Mouse (Mus musculus): ENCODE results near the gene Abhd16a. TPM values are rescaled to one million over a fixed set of nuclear protein-coding genes. Genes with fewer than 3 reads are reported as not detected.

Abhd16a gene
- polyA plus RNA-seq, 3 experiments from 2014 or later, result 22.3 to 26.3 (median 25.6) TPM

DNA sequence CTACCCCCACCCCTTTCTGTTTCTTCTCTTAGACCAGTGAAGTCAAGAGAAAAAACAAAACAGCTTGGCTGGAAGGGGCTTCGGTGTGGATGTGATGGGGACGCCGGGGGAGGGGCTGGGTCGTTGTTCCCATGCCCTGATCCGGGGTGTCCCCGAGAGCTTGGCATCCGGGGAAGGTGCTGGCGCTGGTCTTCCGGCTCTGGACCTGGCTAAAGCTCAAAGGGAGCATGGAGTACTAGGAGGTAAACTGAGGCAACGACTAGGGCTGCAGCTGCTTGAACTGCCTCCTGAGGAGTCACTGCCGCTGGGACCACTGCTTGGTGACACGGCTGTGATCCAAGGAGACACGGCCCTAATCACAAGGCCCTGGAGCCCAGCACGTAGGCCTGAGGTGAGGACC, 29.0 kb upstream of the Abhd16a start:
- ATAC-seq, result no peak

DNA sequence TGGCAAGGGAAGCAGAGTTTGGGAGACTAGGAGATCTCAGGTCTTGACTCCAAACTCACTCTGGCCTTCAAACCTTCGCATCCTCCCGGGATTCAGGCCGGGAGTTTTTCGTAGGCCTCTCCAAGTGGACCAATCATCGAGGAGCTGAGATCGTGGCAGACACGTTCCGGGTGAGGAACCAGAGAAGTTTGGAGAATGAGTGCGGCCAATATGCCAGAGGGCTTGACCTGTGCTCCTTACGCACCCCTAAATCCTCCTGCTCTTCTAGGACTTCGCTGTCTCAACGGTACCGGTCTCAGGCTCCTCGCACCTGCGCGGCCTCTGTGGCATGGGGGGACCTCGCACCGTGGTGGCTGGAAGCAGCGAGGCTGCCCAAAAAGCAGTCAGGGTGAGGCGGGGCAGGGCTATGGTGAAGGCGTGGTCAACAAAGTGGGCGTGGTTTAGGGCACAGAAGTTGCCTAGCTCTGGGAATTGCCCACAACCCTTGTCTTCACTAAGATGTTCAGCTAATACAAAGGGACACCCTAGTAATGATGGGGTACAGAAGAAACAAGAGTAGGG, 28.2 kb upstream of the Abhd16a start:
- no peak for ATAC-seq

DNA sequence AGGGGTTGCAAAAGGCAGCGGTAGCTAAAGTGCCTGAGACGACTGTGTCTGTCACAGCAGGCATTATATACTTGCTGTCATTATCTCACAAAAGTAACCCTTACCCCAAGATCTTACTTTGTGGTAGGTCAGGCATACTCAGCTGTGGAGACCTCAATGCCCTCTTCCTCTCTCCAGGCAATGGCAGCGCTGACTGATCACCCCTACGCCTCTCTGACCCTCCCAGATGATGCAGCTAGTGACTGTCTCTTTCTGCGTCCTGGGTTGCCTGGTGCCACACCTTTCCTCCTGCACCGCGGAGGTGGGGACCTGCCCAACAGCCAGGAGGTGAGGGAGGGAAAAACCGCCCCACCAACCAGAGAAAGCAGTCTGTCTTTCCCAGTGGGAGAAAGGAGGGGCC, 27.8 kb upstream of the Abhd16a start:
- ATAC-seq, result no peak

DNA sequence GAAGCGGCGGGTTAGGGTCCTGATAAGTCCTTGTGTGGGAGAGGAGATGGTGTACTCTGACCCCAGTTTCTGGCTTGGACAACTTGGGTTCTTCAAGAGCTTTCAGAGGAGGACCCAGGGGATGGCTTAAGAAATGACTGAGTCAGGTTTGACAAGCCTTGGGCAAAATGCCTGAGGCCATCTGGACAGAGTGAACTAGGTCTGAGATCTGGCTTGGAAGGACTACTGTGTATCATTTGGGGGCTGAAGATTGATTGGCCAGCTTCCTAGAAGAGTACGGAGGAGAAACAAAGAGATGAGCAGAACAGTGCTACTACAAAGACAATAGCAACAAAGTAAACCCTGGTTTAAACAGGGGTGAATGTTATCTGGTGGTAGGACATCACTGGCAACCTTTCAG, 25.6 kb upstream of the Abhd16a start:
- ATAC-seq, result no peak

DNA sequence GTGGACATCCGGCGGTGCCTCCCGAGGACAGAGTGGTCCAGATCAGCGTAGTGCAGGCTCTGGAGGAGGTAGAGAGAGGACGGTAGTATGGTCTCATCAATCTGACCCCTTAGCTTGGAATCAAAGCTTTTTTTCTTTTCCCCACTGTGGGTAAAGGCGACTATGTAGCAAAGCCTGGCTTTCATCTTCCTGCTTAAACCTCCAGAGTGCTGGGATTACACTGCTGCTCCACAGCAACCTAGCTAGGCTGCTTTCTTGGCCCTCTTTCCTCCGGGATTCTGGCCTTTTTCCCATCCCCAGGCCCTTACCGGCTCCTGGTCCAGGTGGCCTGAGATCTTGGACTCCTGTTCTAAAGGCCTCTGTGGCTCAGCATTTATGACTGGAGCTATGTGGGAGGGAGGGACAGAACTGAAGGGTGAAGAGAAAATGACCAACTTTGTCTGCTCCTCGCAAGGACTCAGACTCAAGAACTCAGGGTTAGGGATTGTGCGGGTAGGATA, 24.6 kb upstream of the Abhd16a start:
- ATAC-seq, result no peak

DNA sequence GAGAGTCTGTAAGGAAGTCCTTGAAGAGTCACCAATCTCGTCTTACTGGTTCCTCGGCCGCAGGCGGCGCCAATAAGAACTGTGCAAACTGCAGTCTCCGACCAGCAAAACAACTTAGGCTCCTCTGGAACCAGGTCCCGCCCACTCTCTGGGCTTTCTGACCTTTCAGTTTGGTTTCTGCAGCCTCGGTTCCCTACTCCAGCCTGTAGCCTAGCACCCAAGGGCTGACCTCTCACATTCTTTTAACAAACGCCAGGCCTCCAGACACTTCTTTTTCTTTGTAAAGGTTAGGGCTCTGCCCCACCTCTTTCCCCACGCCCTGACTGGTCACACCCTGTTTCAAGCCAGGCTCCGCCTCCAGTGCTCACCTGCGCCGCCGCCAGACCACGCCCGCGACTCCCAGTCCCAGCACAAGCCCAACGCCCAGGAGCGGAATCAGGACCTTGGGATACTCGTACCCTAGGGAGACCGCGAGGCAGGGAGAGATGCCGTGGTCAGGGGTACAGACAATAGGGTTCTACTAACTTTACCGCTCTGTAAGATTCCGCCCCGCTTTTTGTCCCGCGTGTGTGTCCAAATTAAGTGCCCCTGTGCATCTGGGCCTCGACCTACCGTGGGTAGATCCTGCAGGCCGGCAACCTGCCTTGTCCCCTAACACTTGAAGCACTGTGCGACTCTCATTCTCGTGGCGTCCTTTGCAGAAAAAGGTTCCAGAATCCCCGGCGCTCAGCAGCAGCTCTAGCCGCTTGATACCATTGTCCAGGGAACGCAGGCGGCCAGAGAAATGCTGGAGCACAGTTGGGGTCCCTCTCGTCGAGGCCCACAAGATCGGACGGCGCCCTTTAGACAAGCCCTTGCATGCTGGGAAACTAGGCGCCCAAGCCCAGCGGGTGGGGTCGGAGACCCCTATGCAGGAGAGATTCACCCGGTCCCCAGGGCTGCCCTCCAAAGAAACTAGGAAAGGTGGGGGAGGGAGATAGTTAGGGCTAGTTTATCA, 23.8 kb upstream of the Abhd16a start, which contains the start of gene Ly6g6c:
TSS of gene Ly6g6c (plus strand) at position 438 of the 997 bp plus-strand sequence.
- no peak for ATAC-seq

DNA sequence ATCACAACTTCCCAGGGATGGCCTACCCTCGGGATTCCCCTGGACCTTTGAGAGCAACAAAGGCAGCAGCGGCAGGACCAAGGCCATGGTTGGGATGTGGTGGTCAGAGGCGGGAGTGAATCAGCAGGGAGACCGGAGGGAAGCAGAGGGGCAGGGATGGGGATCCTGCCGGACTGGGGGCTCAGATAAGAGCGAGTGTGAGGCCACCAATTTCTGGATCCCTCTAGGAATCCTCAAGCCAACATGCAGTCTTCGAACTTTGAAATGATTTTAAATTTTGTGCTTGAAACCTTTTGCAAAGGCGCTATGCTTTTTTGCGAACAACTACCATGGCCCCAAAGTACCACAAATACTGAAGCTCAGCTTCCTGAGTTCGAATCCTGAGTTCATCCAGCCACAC, 23.0 kb upstream of the Abhd16a start, which contains the start of gene Mpig6b:
TSS of gene Mpig6b (minus strand) at position 101 of the 400 bp plus-strand sequence.
- no peak for ATAC-seq

DNA sequence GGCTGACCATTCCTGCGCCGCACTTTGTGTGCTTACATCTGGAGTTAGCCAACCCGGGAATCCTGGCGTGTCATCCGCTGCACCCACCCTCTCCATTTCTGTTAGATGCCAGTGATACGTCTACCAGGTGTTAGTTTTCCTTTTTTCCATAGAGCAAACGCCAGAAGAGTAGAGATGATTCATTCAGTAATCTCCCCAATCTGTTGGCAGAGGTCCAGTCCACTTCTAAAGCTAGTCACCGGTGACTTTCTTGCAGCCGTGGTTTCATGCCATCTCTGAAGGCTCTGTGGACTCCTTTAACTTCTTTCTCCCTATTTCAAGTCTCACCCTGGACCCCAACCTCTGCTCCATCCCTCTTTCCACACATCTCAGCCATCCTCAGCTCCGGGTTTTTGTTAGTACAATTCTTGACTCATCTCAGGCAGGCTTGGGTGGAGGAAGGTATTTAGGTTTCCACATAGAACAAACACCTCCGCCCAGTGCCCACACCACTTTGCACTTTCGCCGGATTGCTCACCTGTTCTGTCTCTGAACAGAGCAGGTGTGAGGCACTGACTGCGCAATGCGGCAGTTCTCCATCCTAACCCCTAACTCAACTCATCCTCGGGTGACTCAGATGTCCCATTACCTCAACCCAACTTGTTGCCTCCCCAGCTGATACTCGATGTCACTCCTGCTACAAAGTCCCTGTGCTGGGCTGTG, 20.7 kb upstream of the Abhd16a start:
- no peak for ATAC-seq

DNA sequence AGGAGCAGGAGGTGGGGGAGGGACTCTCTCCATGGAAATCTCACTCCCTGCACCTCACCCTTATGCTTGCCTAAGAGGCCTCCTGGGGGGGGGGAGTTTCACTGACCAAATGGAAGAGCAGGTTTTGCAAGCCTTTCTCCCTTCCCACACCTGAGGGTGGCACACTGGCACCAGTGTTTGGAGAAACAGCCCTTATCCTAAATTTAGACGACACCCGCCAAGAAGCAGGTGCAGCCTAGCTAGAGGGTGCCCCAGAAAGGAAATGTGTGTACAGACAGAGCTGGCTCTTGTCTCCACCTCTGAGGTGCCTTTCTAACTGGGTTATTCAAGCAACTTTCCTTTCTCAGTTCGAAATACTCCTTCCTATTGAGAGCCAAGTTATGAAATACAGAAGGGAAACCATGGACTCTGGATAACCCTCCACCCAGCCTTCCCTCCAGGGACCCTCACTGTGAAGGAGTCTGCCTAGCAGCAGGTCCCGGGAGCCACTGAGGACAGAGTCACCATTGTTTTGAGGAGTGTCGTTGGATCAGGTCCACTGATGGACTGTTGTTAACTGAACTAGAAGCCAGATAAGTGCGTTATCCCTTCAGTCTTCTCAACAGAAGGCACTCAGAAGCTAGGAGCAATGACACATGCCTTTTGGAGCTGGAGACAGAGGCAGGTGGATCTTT, 18.4 kb upstream of the Abhd16a start:
- ATAC-seq, result no peak

DNA sequence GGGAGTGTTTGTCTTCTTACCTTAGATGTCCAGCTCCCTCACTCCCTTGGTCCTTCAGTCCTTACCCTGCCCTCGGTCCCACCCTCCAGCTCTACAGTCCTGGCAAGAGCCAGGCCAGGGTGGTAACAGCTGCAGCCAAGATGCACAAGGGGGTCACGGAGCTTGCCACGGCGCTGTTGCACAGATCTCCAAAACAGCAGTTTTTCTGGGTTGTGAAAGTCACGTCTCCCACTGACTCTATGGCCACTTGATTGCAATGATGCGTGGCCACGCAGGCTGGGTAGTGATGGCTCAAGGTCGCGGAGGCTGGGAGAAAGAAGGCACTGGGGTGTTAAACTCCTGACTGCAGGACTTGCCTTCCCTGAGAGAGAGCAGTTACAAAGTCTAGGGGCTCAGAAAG, 17.6 kb upstream of the Abhd16a start:
- no peak for ATAC-seq

DNA sequence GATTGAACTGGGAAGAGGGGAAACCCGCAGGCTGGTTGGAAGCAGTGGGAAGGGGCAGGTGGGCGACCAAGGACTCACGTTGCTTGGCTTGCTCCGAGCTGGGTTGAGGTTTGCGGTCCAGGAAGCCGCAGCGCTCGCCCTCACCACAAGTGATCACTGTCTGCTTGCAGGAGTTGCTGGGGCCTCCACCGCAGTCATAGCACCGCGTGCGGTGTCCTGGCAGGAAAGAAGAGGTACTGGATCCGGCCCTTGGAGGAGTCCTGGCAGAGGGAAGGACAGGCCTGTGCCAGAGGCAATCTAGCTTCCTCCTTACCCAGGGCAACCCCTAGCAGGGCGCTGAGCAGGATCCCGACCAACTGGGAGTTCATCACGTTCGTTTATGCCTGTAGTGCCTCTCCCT, 15.0 kb upstream of the Abhd16a start:
- no peak for ATAC-seq

DNA sequence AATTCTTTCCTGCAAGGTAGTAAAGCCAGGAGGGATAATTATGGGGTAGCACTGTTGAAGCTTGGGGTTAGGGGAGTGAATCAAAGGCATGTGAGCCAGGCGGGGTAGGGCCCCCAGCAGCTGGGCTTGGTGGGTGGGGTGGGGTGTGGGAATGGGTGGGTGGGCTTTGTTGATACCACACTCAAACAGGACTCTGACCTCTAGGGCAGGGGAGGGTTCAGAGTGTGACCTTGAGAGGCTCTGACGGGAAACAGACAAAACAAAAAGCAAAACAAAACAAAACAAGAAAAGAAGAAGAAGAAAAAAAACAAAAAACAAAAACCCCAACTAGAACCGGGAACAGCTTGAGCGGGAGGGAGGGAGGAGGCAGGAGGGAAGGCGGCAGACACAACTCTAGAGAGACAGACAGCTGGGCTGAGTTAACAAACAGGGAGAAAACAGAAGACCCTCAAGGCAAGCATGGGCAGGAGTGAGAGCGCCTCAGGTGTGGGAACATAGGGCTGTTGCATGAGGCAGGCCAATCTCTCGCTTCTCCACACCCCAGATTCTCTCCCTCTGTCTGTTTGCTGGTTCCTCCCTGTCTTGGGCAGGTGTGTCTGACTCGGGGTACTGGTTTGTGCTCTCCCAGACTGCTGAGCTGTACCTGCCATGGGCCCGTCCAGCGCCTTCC, 12.4 kb upstream of the Abhd16a start, which contains the start of gene Ly6g6e:
TSS of gene Ly6g6e (plus strand) at position 396 of the 670 bp plus-strand sequence.
- ATAC-seq, result no peak

DNA sequence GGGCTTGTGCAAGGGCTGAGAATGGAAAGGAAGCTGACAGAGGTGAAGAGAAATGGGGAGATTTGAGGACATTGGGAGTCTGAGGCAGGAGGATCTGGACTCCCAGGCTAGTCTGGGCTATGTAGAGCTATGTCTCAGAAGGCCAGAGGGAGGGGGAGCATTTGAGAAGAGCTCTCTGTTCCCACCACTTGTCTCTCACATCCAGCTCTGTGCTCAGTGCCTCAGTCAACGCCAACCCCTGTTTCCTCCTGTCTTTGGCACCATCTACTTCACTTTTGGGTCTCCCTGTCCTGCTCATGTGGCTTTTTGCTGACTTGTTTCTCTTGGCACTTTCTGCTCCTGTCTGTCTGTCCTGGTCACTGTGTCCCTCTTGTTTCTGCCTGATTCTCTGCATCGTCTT, 11.8 kb upstream of the Abhd16a start:
- ATAC-seq, result no peak

DNA sequence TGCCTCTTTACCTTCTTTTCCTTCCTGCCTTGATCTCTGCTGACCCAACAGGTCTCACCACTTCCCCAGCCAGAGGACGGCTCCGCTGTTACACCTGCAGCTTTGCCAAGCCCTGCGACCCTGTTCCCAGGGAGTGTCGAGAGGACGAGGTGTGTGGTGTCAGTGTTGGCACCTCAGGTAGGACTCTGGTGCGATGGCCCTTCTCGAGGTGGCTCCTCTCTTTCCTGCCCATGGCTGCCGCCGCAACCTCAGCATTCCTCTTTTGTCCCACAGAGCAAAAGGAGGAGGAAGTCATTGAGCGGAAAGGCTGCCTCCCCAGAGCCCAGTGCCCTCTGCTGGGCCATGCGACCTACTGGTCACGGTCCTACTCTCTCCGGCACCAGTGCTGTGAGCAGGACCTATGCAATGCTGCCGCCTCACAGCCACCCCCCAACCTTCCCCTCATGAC, 11.3 kb upstream of the Abhd16a start, which contains the start of gene Ly6g6d:
TSS of gene Ly6g6d (minus strand) at position 280 of the 448 bp plus-strand sequence.
- no peak for ATAC-seq

DNA sequence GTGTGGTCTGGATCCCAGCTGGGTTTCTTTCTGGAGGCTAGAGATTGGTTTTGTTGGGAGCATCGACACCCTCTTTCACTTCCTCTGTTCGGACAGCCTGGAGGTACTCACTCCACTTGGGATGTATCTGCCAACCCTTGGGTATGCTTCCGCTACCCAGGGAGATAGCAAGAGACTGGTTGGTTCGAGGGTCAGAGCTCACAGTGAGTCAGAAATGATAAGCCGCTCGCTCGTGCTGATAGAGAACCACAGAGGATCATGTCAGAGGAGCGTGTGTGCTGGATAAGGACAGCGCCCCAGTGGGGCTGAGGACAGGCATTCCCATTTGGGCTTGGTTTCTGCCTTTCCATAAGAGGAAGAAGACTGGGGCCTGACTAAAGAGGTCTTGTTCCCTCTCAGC, 9.3 kb upstream of the Abhd16a start:
- no peak for ATAC-seq

DNA sequence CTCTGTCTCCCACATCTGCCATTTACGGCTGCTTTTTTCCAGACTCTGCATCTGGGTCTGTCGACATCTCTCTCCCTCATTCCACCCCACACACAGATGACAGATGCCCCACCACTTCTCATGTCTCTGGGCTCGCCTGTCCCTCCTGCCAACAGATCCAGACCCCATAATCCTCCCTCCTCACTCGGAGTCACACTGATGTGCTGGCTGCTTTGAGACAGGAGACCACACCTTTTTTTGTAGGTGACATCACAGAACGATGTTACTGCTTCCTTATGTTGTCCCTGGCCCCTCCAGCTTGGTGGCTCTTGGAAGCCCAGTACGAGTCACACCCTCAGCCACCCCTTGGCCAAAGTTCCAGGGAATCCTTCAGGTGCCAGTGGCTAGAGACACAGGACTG, 8.8 kb upstream of the Abhd16a start:
- no peak for ATAC-seq

DNA sequence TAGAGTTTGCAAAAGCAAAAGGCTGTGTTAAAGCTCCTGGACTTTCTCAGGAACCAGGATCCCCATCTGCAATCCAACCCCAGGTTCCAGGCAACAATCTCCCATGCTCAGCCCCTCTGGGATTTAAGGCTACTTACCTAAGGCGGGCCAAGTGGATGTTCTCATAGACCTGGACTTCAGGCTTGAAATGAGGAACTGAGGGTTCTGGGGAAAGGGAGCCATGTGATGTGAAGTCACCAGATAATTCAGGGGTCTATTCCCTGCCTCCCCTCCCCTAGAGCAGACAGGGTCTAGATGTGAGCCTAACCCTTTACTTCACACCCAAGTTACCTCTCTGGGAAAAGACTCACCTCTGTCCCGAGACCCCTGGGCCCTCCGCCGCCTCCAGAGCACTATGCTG, 8.4 kb upstream of the Abhd16a start:
- no peak for ATAC-seq

DNA sequence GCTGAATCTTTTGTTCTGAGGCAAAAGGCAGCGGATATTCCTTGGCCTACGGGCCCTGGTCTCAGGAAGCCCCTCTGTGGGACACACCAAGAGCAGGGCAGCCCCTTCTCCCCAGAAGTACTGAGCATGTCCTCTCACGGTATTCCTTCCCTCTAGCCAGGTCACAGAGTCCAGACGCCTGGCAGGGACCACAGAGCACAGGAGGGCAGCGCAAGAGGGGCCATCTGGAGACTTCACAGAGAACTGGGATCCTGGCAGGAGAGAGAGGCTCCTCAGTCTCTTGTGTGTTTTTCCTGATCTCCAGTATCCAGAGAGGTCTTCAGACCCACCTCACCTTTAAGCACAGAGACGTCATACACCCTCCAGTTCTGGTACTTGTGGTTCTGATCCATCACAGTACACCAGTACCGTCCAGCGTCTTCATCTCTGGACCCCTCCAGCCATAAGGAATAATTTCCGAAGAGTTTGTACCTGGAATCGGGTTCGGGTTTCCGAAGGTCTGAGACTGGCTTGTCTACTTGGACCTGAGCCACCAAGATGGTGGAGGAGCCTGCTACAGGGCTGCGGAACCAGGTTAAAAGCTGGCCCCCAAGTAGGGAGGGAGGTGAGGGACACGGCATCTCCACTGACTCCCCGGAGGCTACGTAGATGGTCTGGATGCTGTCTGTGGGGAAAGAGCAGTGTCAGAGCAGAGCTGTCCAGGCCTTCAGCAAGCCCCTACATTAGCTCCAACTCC, 6.1 kb upstream of the Abhd16a start:
- ATAC-seq, result no peak

DNA sequence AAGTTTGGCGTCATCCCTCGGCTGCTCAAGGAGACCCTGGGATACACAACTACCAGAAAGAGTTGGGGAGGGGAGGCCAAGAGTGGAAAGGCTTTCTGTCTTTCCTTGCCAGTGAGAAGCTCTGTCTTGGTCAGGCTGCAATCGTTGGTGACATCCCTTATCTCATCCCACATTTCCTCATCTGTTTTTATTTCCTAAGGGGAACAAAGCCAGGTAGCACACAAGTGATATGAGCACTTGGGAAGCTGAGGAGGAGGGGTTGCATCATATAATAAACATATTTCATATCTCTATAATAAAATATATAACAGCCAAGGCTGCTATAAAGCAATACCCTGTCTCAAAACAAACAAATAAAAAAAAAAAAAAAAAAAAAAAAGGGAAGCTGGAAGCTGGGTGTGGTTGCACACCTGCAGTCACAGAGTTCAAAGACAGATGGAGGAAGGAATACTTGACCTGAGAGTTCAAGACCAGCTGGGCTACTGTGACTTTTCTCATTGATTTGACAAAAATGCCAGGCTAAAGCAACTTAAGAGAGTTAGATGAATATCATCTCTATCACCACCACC, 5.0 kb upstream of the Abhd16a start:
- no peak for ATAC-seq

DNA sequence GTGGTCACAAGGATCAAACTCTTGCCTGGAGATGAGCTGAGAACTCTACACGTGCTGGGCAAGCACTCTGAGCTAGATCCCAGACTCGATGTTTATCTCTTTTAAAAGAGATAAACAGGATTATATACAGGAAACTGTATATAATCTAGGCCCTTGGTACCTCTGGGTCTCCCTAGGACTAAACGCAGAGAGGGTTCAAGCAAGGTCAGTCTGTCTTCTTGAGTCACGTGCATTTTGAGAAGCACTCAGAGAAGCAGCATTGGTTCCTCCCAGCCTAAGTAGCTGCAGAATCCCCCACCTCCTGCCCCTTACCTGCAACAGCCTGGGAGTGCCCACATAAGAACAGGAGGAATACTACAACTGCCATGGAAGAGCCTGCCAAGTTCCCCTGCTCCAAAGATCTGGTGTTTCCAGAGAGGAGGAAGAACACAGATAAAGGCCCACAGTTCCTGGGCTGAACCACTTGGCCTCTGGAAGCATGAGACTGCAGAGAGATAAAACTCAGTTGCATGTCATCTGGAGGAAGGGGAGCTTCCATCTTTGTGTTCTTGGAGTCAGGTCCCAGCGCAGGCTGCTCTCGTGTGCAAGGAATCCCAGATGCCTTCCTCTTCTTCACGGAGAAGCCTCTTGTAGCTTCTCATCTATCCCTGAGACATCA, 3.7 kb upstream of the Abhd16a start, which contains the start of gene Ly6g6f:
TSS of gene Ly6g6f (minus strand) at position 403 of the 658 bp plus-strand sequence.
- no peak for ATAC-seq
